Mouse (Mus musculus) CH12.LX (cell line): ENCODE results near the gene Cd81. TPM values are rescaled to one million over a fixed set of nuclear protein-coding genes. Genes with fewer than 3 reads are reported as not detected.

Source experiments
- DNase-seq: peaks from one replicate; pipeline ENCODE4 v3.0.0-alpha.2; 2013; ENCODE audit errors: extremely low read depth
- H3K27ac ChIP-seq: 2 replicates; pipeline ENCODE4 v1.5.1; 2012; ENCODE audit warnings: low read depth, mild to moderate bottlenecking, control low read depth, moderate library complexity; ENCODE audit not compliant: insufficient read depth
- H3K27me3 ChIP-seq: replicated peaks from 2 replicates; pipeline ENCODE3; 2012; ENCODE audit warnings: inconsistent platforms
- H3K36me3 ChIP-seq, 2 experiments: replicated peaks in 1 of 2; 2 replicates each; pipeline versions ENCODE3 to v1.6.1; 2012; ENCODE audit warnings: inconsistent platforms in 1 of 2, low read length in 1 of 2, mild to moderate bottlenecking in 1 of 2, mixed read lengths in 1 of 2, moderate library complexity in 1 of 2; ENCODE audit not compliant: control insufficient read depth in 1 of 2, insufficient read depth in 1 of 2
- H3K4me1 ChIP-seq, 2 experiments: 2 replicates each; pipeline ENCODE4 v1.6.1; 2012; ENCODE audit warnings: inconsistent platforms in 1 of 2, moderate library complexity in 1 of 2; ENCODE audit not compliant: insufficient read depth in 2 of 2, control insufficient read depth in 1 of 2
- H3K4me2 ChIP-seq: 2 replicates; pipeline ENCODE4 v1.6.1; 2012; ENCODE audit warnings: low read depth, mild to moderate bottlenecking, control low read depth; ENCODE audit not compliant: poor library complexity, insufficient read depth, severe bottlenecking
- H3K4me3 ChIP-seq, 3 experiments: fragments of 150-350 bp in 1 of 3; sonication (generic) in 1 of 3; replicated peaks in 1 of 3; 2 replicates each; pipeline versions ENCODE3 to v1.5.1; 2011 to 2012; ENCODE audit warnings: low read depth in 2 of 3, low read length in 2 of 3, mild to moderate bottlenecking in 2 of 3, moderate library complexity in 2 of 3, control low read depth in 1 of 3, improper control_type of control experiment in 1 of 3, inconsistent platforms in 1 of 3, mixed read lengths in 1 of 3; ENCODE audit not compliant: poor library complexity in 1 of 3
- H3K79me2 ChIP-seq: replicated peaks from 2 replicates; pipeline ENCODE4 v1.6.1; 2012; ENCODE audit warnings: mild to moderate bottlenecking, moderate library complexity; ENCODE audit not compliant: control insufficient read depth, poor library complexity, insufficient read depth, severe bottlenecking; ENCODE audit errors: extremely low read depth
- H3K9ac ChIP-seq: 2 replicates; pipeline ENCODE4 v1.6.1; 2012; ENCODE audit warnings: low read depth, mild to moderate bottlenecking, control low read depth, moderate library complexity; ENCODE audit not compliant: insufficient read depth
- H3K9me3 ChIP-seq: replicated peaks from 2 replicates; pipeline ENCODE3; 2012; ENCODE audit warnings: low read length, inconsistent platforms, mixed read lengths
- CHD1 ChIP-seq: IDR thresholded peaks from 2 replicates; pipeline ENCODE4 v1.6.1; 2012; ENCODE audit warnings: low read depth, low read length, improper control_type of control experiment, inconsistent platforms
- CTCF ChIP-seq, 2 experiments: IDR thresholded peaks in 1 of 2; conservative IDR thresholded peaks in 1 of 2; 2 replicates each; pipeline ENCODE4 v1.5.1; 2011 to 2012; ENCODE audit warnings: low read depth in 2 of 2, low read length in 2 of 2, improper control_type of control experiment in 1 of 2, inconsistent platforms in 1 of 2, mild to moderate bottlenecking in 1 of 2, moderate library complexity in 1 of 2
- E2F4 ChIP-seq: IDR thresholded peaks from 2 replicates; pipeline ENCODE4 v1.6.1; 2011; ENCODE audit warnings: low read depth, low read length, improper control_type of control experiment; ENCODE audit not compliant: insufficient replicate concordance
- ELF1 ChIP-seq: IDR thresholded peaks from 2 replicates; pipeline ENCODE4 v1.6.1; 2014; ENCODE audit warnings: low read depth, mild to moderate bottlenecking, inconsistent platforms, low read length, improper control_type of control experiment
- ETS1 ChIP-seq: conservative IDR thresholded peaks from 2 replicates; pipeline ENCODE4 v1.6.1; 2012; ENCODE audit warnings: low read depth, mild to moderate bottlenecking, inconsistent platforms, low read length, improper control_type of control experiment, moderate library complexity
- IRF4 ChIP-seq: IDR thresholded peaks from 2 replicates; pipeline ENCODE4 v1.6.1; 2014; ENCODE audit warnings: low read depth, mild to moderate bottlenecking, inconsistent platforms, low read length, improper control_type of control experiment
- MAX ChIP-seq: IDR thresholded peaks from 2 replicates; pipeline ENCODE4 v1.6.1; 2011; ENCODE audit warnings: low read length, improper control_type of control experiment
- MAZ ChIP-seq: IDR thresholded peaks from 2 replicates; pipeline ENCODE4 v1.6.1; 2012; ENCODE audit warnings: low read depth, mild to moderate bottlenecking, inconsistent platforms, low read length, improper control_type of control experiment, moderate library complexity
- MEF2A ChIP-seq: IDR thresholded peaks from 2 replicates; pipeline ENCODE4 v1.6.1; 2014; ENCODE audit warnings: low read depth, mild to moderate bottlenecking, inconsistent platforms, low read length, improper control_type of control experiment, borderline replicate concordance
- MXI1 ChIP-seq: IDR thresholded peaks from 2 replicates; pipeline ENCODE4 v1.6.1; 2011; ENCODE audit warnings: mild to moderate bottlenecking, low read depth, low read length, improper control_type of control experiment
- NELFE ChIP-seq: IDR thresholded peaks from 2 replicates; pipeline ENCODE4 v1.6.1; 2011; ENCODE audit warnings: low read depth, low read length, improper control_type of control experiment
- NRF1 ChIP-seq: IDR thresholded peaks from 2 replicates; pipeline ENCODE4 v1.6.1; 2014; ENCODE audit warnings: low read depth, mild to moderate bottlenecking, inconsistent platforms, low read length, improper control_type of control experiment, moderate library complexity
- PAX5 ChIP-seq: IDR thresholded peaks from 2 replicates; pipeline ENCODE4 v1.6.1; 2012; ENCODE audit warnings: low read length, inconsistent platforms, mixed read lengths
- RAD21 ChIP-seq: IDR thresholded peaks from 2 replicates; pipeline ENCODE4 v1.6.1; 2011; ENCODE audit warnings: low read depth, mild to moderate bottlenecking, low read length, improper control_type of control experiment, moderate library complexity
- TCF12 ChIP-seq: IDR thresholded peaks from 2 replicates; pipeline ENCODE4 v1.6.1; 2014; ENCODE audit warnings: low read depth, mild to moderate bottlenecking, inconsistent platforms, low read length, improper control_type of control experiment
- USF2 ChIP-seq: conservative IDR thresholded peaks from 2 replicates; pipeline ENCODE4 v1.6.1; 2011; ENCODE audit warnings: low read depth, low read length, improper control_type of control experiment
- ZC3H11A ChIP-seq: IDR thresholded peaks from 2 replicates; pipeline ENCODE4 v1.6.1; 2012; ENCODE audit warnings: low read depth, mild to moderate bottlenecking, inconsistent platforms, low read length, improper control_type of control experiment
- ZKSCAN1 ChIP-seq: IDR thresholded peaks from 2 replicates; pipeline ENCODE4 v1.6.1; 2012; ENCODE audit warnings: low read depth, inconsistent platforms, low read length, improper control_type of control experiment, borderline replicate concordance
- dilution Hi-C: fragments of 300-500 bp; cut with MboI; formaldehyde crosslinking; loops from 2 replicates; pipeline ENCODE4 v1.14.3; 2020; ENCODE audit warnings: low sequenced_read_pairs; ENCODE audit not compliant: extremely low pct_unique_long_range_greater_than_20kb, extremely low pct_ligation_motif_present
- in situ Hi-C: fragments of 300-500 bp; cut with MboI; formaldehyde crosslinking; loops from 3 replicates; pipeline ENCODE4 v1.14.3; 2019; ENCODE audit warnings: low sequenced_read_pairs, low pct_ligation_motif_present, low pct_unique_long_range_greater_than_20kb, mixed read lengths
- polyA plus RNA-seq: library from polyadenylated mRNA; unstranded; fragments of >175 nt; gene quantifications from 2 replicates; pipeline ENCODE4 v1.2.1, GENCODE M21; 2012; ENCODE audit warnings: low read depth; ENCODE audit not compliant: insufficient read length
- total RNA-seq, 2 experiments: library from RNA; depleted of rRNA; stranded (reverse); fragments of 300-350 nt in 1 of 2; fragments of >200 nt in 1 of 2; gene quantifications; 2 replicates each; pipeline ENCODE4 v1.2.3; 2012 to 2014

Cd81 gene
- total and polyA plus RNA-seq, 3 experiments, result 318 to 352 (median 327) TPM

- no peak for DNase-seq
- Histone ChIP-seq H3K36me3 (no peaks in the 10 kb centered on the region), H3K4me1 (peaks cover 0 to 31% of the 10 kb centered on the region in 2 experiments; a peak in 2 of 4 replicates), H3K4me3 (no peak overlapping the region), H3K9me3 (no peaks in the 10 kb centered on the region), H3K9ac (no peak overlapping the region), H3K27ac (no peak overlapping the region), H3K27me3 (peaks cover 60% of the 10 kb centered on the region), H3K79me2 (no peaks in the 10 kb centered on the region), H3K4me2 (no peak overlapping the region)
- TF ChIP-seq ZKSCAN1 (no peak), ELF1 (no peak), NELFE (no peak), PAX5 (no peak), MAX (no peak), E2F4 (no peak), ETS1 (no peak), TCF12 (no peak)
- dilution Hi-C loops (no loop called here), in situ Hi-C loops (loop anchor here (5.0 kb wide), 1 partner anchor 37 kb away; no protein-coding TSS in a partner anchor)
Measured at GRCm38 (mm10) chr7:143095554-143095907, 43.0 kb downstream of the Cd81 start.

- no peaks in the 10 kb centered on the region for H3K4me1 ChIP-seq
- in situ Hi-C loops (no loop called here), dilution Hi-C loops (no loop called here)
- no peaks in the 10 kb centered on the region for H3K9me3 ChIP-seq
- H3K27me3 ChIP-seq, result peaks cover 96% of the 10 kb centered on the region
- H3K4me2 ChIP-seq, result no peak overlapping the region
- no peak overlapping the region for H3K9ac ChIP-seq
- H3K4me3 ChIP-seq, result no peak overlapping the region
- TF ChIP-seq ZC3H11A (no peak), MEF2A (no peak), CHD1 (no peak), MXI1 (no peak), MAZ (no peak), IRF4 (no peak), CTCF (conservative IDR thresholded peaks at IDR 0.05 in 1 of 2, IDR thresholded peaks at IDR 0.05 in 1 of 2; ENCODE audit: low read depth in 2 of 2, low read length in 2 of 2) (no peak), RAD21 (no peak), PAX5 (no peak), NRF1 (no peak), USF2 (no peak), ETS1 (no peak)
- H3K79me2 ChIP-seq, result no peaks in the 10 kb centered on the region
- H3K27ac ChIP-seq, result no peak overlapping the region
- H3K36me3 ChIP-seq, result no peaks in the 10 kb centered on the region
- no peak for DNase-seq
Measured at GRCm38 (mm10) chr7:143100759-143101158, 48.2 kb downstream of the Cd81 start.
